Mouse (Mus musculus) cerebral cortex, adult 2 months (tissue): ENCODE measurements around the gene Olfr987.

Experiments used
- WGBS: fragments of 180-500 bp; shearing (Covaris S2); methylation state at CpG from one replicate; pipeline ENCODE4 v1.1.7; 2018; 5-methylcytosine and 5-hydroxymethylcytosine counted together

Olfr987 gene

GRCm38 (mm10) chr2:85339215-85339614, at the start of gene Olfr987:
Gene Olfr987, minus strand, starts transcription at chr2:85339315.

GRCm38 (mm10) chr2:85363127-85363526, 24.0 kb upstream of the Olfr987 start, which contains the start of gene Olfr988:
Gene Olfr988, minus strand, starts transcription at chr2:85363227.

GRCm38 (mm10) chr2:85339972-85340371, 857 bp upstream of the Olfr987 start:
- WGBS = 76% methylated on average over 7 of the region's 7 CpGs

GRCm38 (mm10) chr2:85319106-85319505, 20.0 kb downstream of the Olfr987 start:
- WGBS = 50% methylated on average over 1 of the region's 1 CpGs

GRCm38 (mm10) chr2:85285406-85285805, 53.7 kb downstream of the Olfr987 start:
- WGBS = 33% methylated on average over 1 of the region's 1 CpGs

- 12% methylated on average over 6 of the region's 6 CpGs for WGBS
Observed at GRCm38 (mm10) chr2:85284626-85285025, 54.5 kb downstream of the Olfr987 start.

GRCm38 (mm10) chr2:85283631-85284466, 55.3 kb downstream of the Olfr987 start:
- WGBS = 65% methylated on average over 8 of the region's 8 CpGs

GRCm38 (mm10) chr2:85281023-85281422, 58.1 kb downstream of the Olfr987 start:
- 36% methylated on average over 4 of the region's 4 CpGs for WGBS
